Mouse (Mus musculus): Measurements from ENCODE around the gene Pcdh7. TPM values are rescaled to one million over a fixed set of nuclear protein-coding genes. Genes with fewer than 3 reads are reported as not detected.

Gene Pcdh7
- total and polyA plus RNA-seq, 3 experiments = not detected

DNA sequence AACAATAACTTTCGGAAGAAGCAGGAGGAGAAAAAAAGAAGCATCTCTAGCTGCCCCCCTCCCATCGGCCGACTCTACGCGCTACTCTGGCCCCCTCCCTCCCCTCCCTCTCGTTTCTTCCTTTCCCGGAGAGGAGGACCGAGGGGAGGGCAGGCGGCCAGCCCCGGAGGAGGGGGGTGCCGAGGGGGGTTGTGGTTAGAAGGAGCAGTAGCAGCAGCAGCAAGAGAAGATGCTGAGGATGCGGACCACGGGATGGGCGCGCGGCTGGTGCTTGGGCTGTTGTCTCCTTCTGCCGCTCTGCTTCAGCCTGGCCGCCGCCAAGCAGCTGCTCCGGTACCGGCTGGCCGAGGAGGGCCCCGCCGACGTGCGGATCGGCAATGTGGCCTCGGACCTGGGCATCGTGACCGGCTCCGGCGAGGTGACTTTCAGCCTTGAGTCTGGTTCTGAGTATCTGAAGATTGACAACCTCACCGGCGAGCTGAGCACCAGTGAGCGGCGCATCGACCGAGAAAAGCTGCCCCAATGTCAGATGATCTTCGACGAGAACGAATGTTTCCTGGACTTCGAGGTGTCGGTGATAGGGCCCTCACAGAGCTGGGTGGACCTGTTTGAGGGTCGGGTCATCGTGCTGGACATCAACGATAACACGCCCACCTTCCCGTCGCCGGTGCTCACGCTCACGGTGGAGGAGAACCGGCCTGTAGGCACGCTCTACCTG is 1.3 kb downstream of the Pcdh7 start:
- H3K9me3 ChIP-seq (replicated peaks; ENCODE audit: insufficient read depth, low read length) = no peaks in the 10 kb centered on the region
- no peaks in the 10 kb centered on the region for H3K36me3 ChIP-seq (ENCODE audit: control insufficient read depth in 1 of 2, insufficient read depth in 2 of 2, low read length in 2 of 2)
- no peaks in the 10 kb centered on the region for H3K4me1 ChIP-seq (ENCODE audit: control insufficient read depth in 1 of 2, insufficient read depth in 2 of 2, low read length in 2 of 2)
- H3K79me2 ChIP-seq (ENCODE audit: control insufficient read depth, insufficient read depth, low read length, poor library complexity) = no peaks in the 10 kb centered on the region
- H3K27me3 ChIP-seq (ENCODE audit: control insufficient read depth in 1 of 2, insufficient read depth in 2 of 2, low read length in 2 of 2) = no peaks in the 10 kb centered on the region
- no peak overlapping the region for H3K4me3 ChIP-seq (ENCODE audit: control insufficient read depth in 1 of 2, insufficient read depth in 1 of 2, low read depth in 2 of 2, low read length in 2 of 2)
- H3K27ac ChIP-seq (ENCODE audit: control insufficient read depth, low read depth, low read length) = no peak overlapping the region
- no peak for DNase-seq (ENCODE audit: low read depth, low spot score)
- no peak overlapping the region for H3K9ac ChIP-seq (ENCODE audit: control insufficient read depth, low read depth, low read length, poor library complexity, severe bottlenecking)
- TF ChIP-seq USF1 (IDR thresholded peaks at IDR 0.05; ENCODE audit: low read depth, low read length) (no peak), SMC3 (IDR thresholded peaks at IDR 0.05; ENCODE audit: low read depth, low read length) (no peak), ELF1 (IDR thresholded peaks at IDR 0.05; ENCODE audit: low read depth, low read length) (no peak), ZC3H11A (IDR thresholded peaks at IDR 0.05; ENCODE audit: low read depth, low read length) (no peak), GATA1 (IDR thresholded peaks at IDR 0.05; ENCODE audit: low read depth, low read length) (no peak), CHD2 (IDR thresholded peaks at IDR 0.05; ENCODE audit: low read length) (no peak), CTCF (IDR thresholded peaks at IDR 0.05 in 2 of 3, conservative IDR thresholded peaks at IDR 0.05 in 1 of 3; ENCODE audit: control insufficient read depth in 1 of 3, insufficient read depth in 1 of 3, low read depth in 2 of 3, low read length in 3 of 3, poor library complexity in 1 of 3, severe bottlenecking in 1 of 3) (no peak), MAX (IDR thresholded peaks at IDR 0.05; ENCODE audit: low read length) (no peak), SIN3A (IDR thresholded peaks at IDR 0.05; ENCODE audit: low read length) (no peak), NRF1 (IDR thresholded peaks at IDR 0.05; ENCODE audit: insufficient read depth, low read depth, low read length, poor library complexity, severe bottlenecking) (no peak), RAD21 (IDR thresholded peaks at IDR 0.05; ENCODE audit: low read depth, low read length) (no peak), TBP (IDR thresholded peaks at IDR 0.05; ENCODE audit: low read depth, low read length) (no peak), POLR2AphosphoS2 (IDR thresholded peaks at IDR 0.05; ENCODE audit: low read length) (no peak), TCF12 (IDR thresholded peaks at IDR 0.05; ENCODE audit: low read depth, low read length) (no peak), POLR2AphosphoS5 (IDR thresholded peaks at IDR 0.05; ENCODE audit: borderline replicate concordance, low read depth, low read length) (no peak)

DNA sequence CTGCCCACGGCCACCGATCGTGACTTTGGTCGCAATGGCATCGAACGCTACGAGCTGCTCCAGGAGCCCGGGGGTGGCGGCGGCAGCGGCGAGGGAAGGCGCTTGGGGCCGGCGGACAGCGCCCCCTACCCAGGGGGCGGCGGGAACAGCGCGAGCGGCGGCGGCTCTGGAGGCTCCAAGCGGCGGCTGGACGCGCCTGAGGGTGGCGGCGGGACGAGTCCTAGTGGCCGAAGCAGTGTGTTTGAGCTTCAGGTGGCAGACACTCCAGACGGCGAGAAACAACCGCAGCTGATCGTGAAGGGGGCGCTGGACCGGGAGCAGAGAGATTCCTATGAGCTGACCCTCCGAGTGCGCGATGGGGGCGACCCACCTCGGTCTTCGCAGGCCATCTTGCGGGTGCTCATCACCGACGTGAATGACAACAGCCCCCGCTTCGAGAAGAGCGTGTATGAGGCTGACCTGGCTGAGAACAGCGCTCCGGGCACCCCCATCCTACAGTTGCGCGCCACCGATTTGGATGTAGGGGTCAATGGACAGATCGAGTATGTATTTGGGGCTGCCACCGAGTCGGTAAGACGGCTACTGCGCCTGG is 1.9 kb downstream of the Pcdh7 start:
- Histone ChIP-seq H3K4me3 (ENCODE audit: control insufficient read depth in 1 of 2, insufficient read depth in 1 of 2, low read depth in 2 of 2, low read length in 2 of 2) (no peak overlapping the region), H3K4me1 (ENCODE audit: control insufficient read depth in 1 of 2, insufficient read depth in 2 of 2, low read length in 2 of 2) (no peaks in the 10 kb centered on the region), H3K9me3 (replicated peaks; ENCODE audit: insufficient read depth, low read length) (no peaks in the 10 kb centered on the region), H3K79me2 (ENCODE audit: control insufficient read depth, insufficient read depth, low read length, poor library complexity) (no peaks in the 10 kb centered on the region), H3K9ac (ENCODE audit: control insufficient read depth, low read depth, low read length, poor library complexity, severe bottlenecking) (no peak overlapping the region), H3K36me3 (ENCODE audit: control insufficient read depth in 1 of 2, insufficient read depth in 2 of 2, low read length in 2 of 2) (no peaks in the 10 kb centered on the region), H3K27me3 (ENCODE audit: control insufficient read depth in 1 of 2, insufficient read depth in 2 of 2, low read length in 2 of 2) (no peaks in the 10 kb centered on the region), H3K27ac (ENCODE audit: control insufficient read depth, low read depth, low read length) (no peak overlapping the region)
- no peak for DNase-seq (ENCODE audit: low read depth, low spot score)
- TF ChIP-seq SIN3A (IDR thresholded peaks at IDR 0.05; ENCODE audit: low read length) (no peak), POLR2AphosphoS2 (IDR thresholded peaks at IDR 0.05; ENCODE audit: low read length) (no peak)

Data from MEL (cell line).